Mouse (Mus musculus) heart, embryonic 11.5 days (tissue): ENCODE measurements at regions not wholly inside any gene's neighbourhood (a gene's known extent, or its start where the extent isn't known, plus 50 kb on each side); places are given as distances from the start of the nearest gene placed in this dataset.

Source experiments
- ATAC-seq: fragments of 200-750 bp; cut with Nextera tagmentation; replicated peaks from 2 replicates; pipeline ENCODE4 v1.8.0; 2017; ENCODE audit warnings: moderate library complexity; ENCODE audit not compliant: insufficient number of reproducible peaks, low FRiP score, low TSS enrichment
- H3K27ac ChIP-seq: fragments of 300-500 bp; sonication (generic); 2 replicates; pipeline ENCODE4 v1.5.1; 2014; ENCODE audit warnings: mild to moderate bottlenecking, low read depth, low read length
- H3K27me3 ChIP-seq: fragments of 300-500 bp; sonication (generic); 2 replicates; pipeline ENCODE4 v1.6.1; 2014; ENCODE audit warnings: mild to moderate bottlenecking, low read length, mixed read lengths; ENCODE audit not compliant: control insufficient read depth, insufficient read depth
- H3K36me3 ChIP-seq: fragments of 300-500 bp; sonication (generic); 2 replicates; pipeline ENCODE4 v1.6.1; 2014; ENCODE audit warnings: mild to moderate bottlenecking, low read length, moderate library complexity, mixed read lengths; ENCODE audit not compliant: control insufficient read depth, insufficient read depth
- H3K4me1 ChIP-seq: fragments of 300-500 bp; sonication (generic); 2 replicates; pipeline ENCODE4 v1.6.1; 2014; ENCODE audit warnings: low read length; ENCODE audit not compliant: control insufficient read depth, insufficient read depth
- H3K4me2 ChIP-seq: fragments of 300-500 bp; sonication (generic); 2 replicates; pipeline ENCODE4 v1.6.1; 2014; ENCODE audit warnings: mild to moderate bottlenecking, moderate library complexity
- H3K4me3 ChIP-seq: fragments of 300-500 bp; sonication (generic); 2 replicates; pipeline ENCODE4 v1.5.1; 2014; ENCODE audit warnings: low read depth, low read length
- H3K9ac ChIP-seq: fragments of 300-500 bp; sonication (generic); 2 replicates; pipeline ENCODE4 v1.6.1; 2014; ENCODE audit warnings: mild to moderate bottlenecking, low read depth, low read length, moderate library complexity
- H3K9me3 ChIP-seq: fragments of 300-500 bp; sonication (generic); replicated peaks from 2 replicates; pipeline ENCODE4 v1.6.1; 2016; ENCODE audit warnings: low read length; ENCODE audit not compliant: control insufficient read depth
- WGBS: fragments of 180-500 bp; shearing (Covaris S2); extraction: QIAGEN DNeasy Blood & Tissue Kit; methylation state at CpG from one replicate; pipeline ENCODE4 v1.1.7; 2014; ENCODE audit not compliant: insufficient replicate concordance; 5-methylcytosine and 5-hydroxymethylcytosine counted together

DNA sequence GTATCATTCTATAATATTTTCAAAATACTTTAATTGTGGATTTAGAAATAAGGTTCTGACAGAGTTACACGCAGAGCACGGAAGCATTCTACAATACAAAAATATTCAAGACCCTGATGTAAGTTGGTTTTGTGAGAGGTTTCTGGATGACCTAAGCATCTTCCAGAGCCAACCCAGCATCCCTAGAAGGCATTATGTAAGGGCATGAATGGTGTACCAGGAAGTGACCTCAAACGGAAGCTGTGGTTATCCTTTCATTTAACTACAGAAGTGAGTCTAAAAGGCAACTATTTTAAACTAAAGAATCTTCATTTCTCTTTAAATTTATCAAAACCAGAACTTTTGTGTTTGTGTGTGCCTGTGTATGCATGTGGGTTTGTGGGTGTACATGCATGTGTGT is 66.8 kb upstream of the Fam98a start:
- H3K4me2 ChIP-seq, result no peak overlapping the region
- no peak overlapping the region for H3K9ac ChIP-seq
- no peak overlapping the region for H3K4me3 ChIP-seq
- H3K9me3 ChIP-seq, result no peaks in the 10 kb centered on the region
- H3K36me3 ChIP-seq, result no peaks in the 10 kb centered on the region
- H3K27ac ChIP-seq, result no peak overlapping the region
- no peak for ATAC-seq
- no peaks in the 10 kb centered on the region for H3K4me1 ChIP-seq
- 90% methylated on average over 3 of the region's 3 CpGs for WGBS
- H3K27me3 ChIP-seq, result no peaks in the 10 kb centered on the region

DNA sequence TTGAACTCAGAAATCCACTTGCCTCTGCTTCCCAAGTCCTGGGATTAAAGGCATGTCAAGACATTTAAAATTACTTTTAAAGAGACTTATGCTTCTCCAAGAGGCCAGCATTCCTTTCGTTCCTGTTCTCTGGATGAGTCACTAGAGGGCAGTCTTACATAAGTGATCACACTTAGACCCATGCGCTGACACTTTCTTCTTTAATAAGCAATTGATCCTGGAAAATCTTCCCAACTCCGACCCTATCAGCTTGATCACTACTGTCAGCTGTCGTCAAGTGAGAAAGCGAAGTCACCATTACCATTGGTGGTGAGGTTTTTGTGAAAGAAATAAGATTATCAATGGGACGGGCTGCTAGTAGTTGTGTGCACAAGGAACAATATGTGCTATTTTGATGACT is 65.5 kb upstream of the Fam98a start:
- Histone ChIP-seq H3K4me3 (no peak overlapping the region), H3K9ac (no peak overlapping the region), H3K4me2 (no peak overlapping the region), H3K4me1 (no peaks in the 10 kb centered on the region), H3K36me3 (no peaks in the 10 kb centered on the region), H3K27me3 (no peaks in the 10 kb centered on the region), H3K27ac (no peak overlapping the region), H3K9me3 (no peaks in the 10 kb centered on the region)
- no peak for ATAC-seq
- 19% methylated on average over 6 of the region's 6 CpGs for WGBS

DNA sequence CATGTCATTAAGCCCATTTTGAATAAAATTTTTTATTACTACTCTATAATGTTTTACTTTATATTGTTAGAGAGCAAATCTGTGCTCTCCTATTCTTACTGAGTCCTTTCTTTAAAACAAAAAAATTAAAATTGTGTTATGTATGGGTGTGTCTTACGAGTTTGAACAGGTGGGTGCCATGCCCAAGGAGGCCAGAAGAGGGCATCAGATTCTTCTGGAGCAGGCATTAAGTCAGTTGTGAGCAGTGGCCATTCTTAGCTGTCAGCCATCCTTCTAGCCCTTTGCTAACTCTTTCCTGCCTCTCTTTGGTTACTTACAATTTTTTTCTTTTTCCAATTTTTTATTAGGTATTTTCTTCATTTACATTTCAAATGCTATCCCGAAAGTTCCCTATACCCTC is 63.6 kb upstream of the Fam98a start:
- Histone ChIP-seq H3K27me3 (no peaks in the 10 kb centered on the region), H3K9ac (no peak overlapping the region), H3K4me3 (no peak overlapping the region), H3K9me3 (no peaks in the 10 kb centered on the region), H3K27ac (no peak overlapping the region), H3K36me3 (no peaks in the 10 kb centered on the region), H3K4me1 (no peaks in the 10 kb centered on the region), H3K4me2 (no peak overlapping the region)
- no peak for ATAC-seq
- WGBS, result 72% methylated on average over 2 of the region's 2 CpGs

DNA sequence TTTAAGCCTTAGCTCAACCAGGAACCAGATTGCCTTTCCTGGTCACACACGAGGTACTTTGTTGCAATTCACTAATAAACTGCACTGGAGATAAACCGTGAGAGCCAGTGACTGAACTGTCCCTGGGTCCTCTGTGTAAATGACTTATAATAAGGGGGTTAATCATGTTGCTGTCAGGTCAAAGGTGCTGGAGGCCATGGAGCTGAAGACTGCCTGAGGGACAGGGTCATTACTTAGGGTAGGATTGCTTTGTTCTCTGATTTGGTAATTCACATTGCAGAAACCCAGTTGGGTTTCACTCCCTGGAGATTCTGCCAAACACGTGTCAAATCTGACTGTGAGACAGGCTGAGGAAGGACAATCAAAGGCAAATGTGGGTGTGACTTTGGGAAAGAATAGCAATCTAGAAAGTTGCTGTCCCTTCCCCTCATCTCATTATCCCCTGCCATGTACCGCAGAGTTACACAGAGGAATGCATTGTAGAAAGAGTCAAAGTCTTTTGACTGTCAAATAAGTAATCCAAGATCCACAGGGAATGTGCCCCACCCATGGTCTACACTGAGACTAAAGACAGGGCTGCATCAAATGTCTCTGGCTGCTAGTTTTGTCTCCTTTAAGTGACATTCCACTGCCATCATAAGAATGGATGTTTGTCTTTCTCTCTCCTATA is 51.8 kb upstream of the Fam98a start:
- H3K27ac ChIP-seq, result no peak overlapping the region
- WGBS, result 34% methylated on average over 4 of the region's 4 CpGs
- no peaks in the 10 kb centered on the region for H3K36me3 ChIP-seq
- H3K9ac ChIP-seq, result no peak overlapping the region
- no peak overlapping the region for H3K4me2 ChIP-seq
- no peak for ATAC-seq
- no peak overlapping the region for H3K4me3 ChIP-seq
- H3K9me3 ChIP-seq, result no peaks in the 10 kb centered on the region
- H3K4me1 ChIP-seq, result no peaks in the 10 kb centered on the region
- H3K27me3 ChIP-seq, result no peaks in the 10 kb centered on the region
